Mouse (Mus musculus): ENCODE results near the gene Scin. TPM values are rescaled to one million over a fixed set of nuclear protein-coding genes. Genes with fewer than 3 reads are reported as not detected.

Scin gene
- not detected for polyA plus RNA-seq (2017; shearing (Covaris generic))

DNA sequence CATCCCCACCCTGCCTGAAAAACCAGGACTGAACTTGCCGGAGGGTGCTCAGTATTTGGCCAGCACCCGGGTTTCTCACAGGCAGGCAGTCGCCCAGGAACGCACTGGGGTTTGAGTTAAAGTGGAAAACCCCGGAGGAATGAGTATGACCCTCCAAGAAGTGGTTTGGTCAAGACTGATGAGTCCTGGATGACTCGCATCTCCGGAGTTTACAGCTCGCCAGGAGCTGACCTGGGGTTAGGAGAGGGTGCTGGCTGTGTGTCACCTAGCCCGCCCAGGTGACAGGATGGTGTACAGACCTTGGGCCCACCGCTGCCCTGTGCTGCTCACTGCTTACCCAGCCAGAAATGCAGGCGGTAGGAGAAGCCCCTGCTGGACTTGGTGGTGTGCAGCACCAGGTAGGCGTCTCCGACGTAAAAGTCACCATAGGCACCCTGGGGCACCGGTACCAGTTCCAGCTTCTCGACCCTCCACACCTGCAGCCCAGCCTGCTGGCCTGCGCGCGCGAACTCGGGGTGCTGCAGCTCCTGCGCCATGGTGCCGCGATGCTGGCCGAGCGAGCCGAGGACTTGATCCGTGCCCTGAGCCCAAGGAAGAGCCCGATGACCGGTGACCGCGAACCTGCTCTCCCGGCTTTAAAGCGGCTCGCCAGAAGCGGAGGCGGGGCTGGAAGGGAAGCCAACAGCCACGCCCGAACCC is at the start of gene Scin:
Scin (minus strand) TSS at position 656 of the 699 bp plus-strand sequence.

DNA sequence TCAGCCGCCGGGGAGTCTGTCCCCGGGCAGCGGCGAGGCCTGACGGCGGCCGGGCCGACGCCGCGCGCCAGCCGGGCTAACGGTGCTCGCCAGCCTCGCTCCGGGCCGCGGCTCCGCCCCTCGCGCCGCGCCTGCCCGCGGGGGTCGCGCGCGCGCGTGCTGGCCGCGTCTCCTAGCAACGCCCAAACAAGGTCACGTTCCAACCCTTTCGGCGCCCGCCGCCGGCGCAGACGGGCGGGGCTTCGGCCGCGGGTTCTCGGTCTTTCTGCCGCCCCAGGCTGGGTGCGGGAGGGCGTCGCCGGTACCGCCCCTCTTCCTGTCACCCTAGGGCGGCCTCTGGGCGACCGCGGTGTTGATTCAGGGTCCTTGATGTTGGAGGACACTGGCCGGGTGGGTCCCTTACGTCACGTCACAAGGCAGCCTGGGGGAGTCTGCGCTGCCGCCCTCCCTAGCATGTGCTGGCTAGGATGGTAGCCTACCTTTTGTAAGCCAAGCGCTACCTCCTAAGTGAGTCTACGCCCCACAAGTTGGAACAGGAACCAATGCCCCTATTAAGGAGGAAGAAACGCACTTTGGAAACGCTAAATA is 96.1 kb downstream of the Scin start, which contains the start of gene Arl4a:
Arl4a (minus strand) TSS at position 150 of the 588 bp plus-strand sequence.

Other genes with a start within 250 kb of the Scin start
- gene Arl4a, start 96.2 kb downstream of the Scin start, polyA plus RNA-seq (2017; shearing (Covaris generic)), result 58.3 TPM
- gene Lsmem1, start 65.3 kb upstream of the Scin start, polyA plus RNA-seq (2017; shearing (Covaris generic)), result not detected
- 828 TPM for gene Ifrd1, start 114.3 kb upstream of the Scin start, polyA plus RNA-seq (2017; shearing (Covaris generic))